Mouse (Mus musculus) spleen, adult 10 weeks (tissue): ENCODE data around the gene Krt18. TPM values are rescaled to one million over a fixed set of nuclear protein-coding genes. Genes with fewer than 3 reads are reported as not detected.

Experiments used
- polyA plus RNA-seq: library from polyadenylated mRNA; stranded (reverse); fragments of 350-450 nt; fragmentation: Illumina TruSeq; extraction: RNeasy Lipid Tissue Mini Kit (QIAGEN cat#74804); gene quantifications from one replicate; pipeline ENCODE4 v1.2.3, GENCODE M21; 2015; ENCODE audit warnings: low replicate concordance; ENCODE audit not compliant: insufficient read depth

The Krt18 gene
- 0.17 TPM for polyA plus RNA-seq

GRCm38 (mm10) chr15:102028040-102028439 is at the start of gene Krt18:
Krt18 (plus strand) TSS chr15:102028180.

DNA sequence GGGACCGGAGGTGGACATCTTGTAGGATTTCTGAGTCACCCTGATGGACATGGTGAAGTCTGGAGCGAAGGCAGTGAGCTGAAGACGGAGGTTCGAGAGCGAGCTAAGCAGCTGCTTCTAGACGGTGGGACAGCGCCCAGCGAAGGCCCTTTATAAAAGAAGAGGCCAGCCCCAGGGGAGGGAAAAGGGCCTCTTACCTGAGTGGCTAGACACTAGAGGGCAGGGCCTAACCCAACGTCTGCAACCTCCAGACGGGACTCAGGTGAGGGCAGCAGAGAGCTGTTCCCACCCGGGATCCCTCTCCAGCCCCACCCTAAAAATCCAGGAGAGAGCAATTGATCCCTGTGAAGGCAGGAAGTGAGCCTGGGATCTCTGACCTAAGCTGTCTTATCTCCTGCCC is 23.8 kb upstream of the Krt18 start, which contains the start of gene Krt8:
Krt8 (minus strand) TSS at position 294 of the 400 bp plus-strand sequence.

GRCm38 (mm10) chr15:102073559-102074069 is 45.6 kb downstream of the Krt18 start, which contains the start of gene Eif4b:
Eif4b (plus strand) TSS chr15:102073773.

Other genes with a start within 250 kb of the Krt18 start
- not detected for gene Krt72, start 241.7 kb upstream of the Krt18 start, polyA plus RNA-seq
- gene Krt73, start 225.8 kb upstream of the Krt18 start, polyA plus RNA-seq: not detected
- not detected for gene Krt2, start 210.0 kb upstream of the Krt18 start, polyA plus RNA-seq
- 0.10 TPM for gene Krt1, start 177.4 kb upstream of the Krt18 start, polyA plus RNA-seq
- not detected for gene Krt77, start 158.5 kb upstream of the Krt18 start, polyA plus RNA-seq
- gene Krt76, start 135.3 kb upstream of the Krt18 start, polyA plus RNA-seq: not detected
- not detected for gene Krt4, start 103.4 kb upstream of the Krt18 start, polyA plus RNA-seq
- gene Krt79, start 87.9 kb upstream of the Krt18 start, polyA plus RNA-seq: not detected
- gene Krt78, start 73.9 kb upstream of the Krt18 start, polyA plus RNA-seq: not detected
- gene Krt8, start 23.7 kb upstream of the Krt18 start, polyA plus RNA-seq: 0.19 TPM
- 272 TPM for gene Eif4b, start 45.6 kb downstream of the Krt18 start, polyA plus RNA-seq
- 51.0 TPM for gene Tns2, start 72.2 kb downstream of the Krt18 start, polyA plus RNA-seq
- gene Spryd3, start 108.1 kb downstream of the Krt18 start, polyA plus RNA-seq: 15.6 TPM
- gene Igfbp6, start 116.2 kb downstream of the Krt18 start, polyA plus RNA-seq: 0.88 TPM
- 1.5 TPM for gene Soat2, start 122.3 kb downstream of the Krt18 start, polyA plus RNA-seq
- gene Zfp740, start 175.1 kb downstream of the Krt18 start, polyA plus RNA-seq: 110 TPM
- 23.7 TPM for gene Csad, start 176.5 kb downstream of the Krt18 start, polyA plus RNA-seq
- gene Itgb7, start 203.8 kb downstream of the Krt18 start, polyA plus RNA-seq: 194 TPM
- 14.3 TPM for gene Rarg, start 229.3 kb downstream of the Krt18 start, polyA plus RNA-seq
- not detected for gene Gm9918, start 242.4 kb downstream of the Krt18 start, polyA plus RNA-seq